Mouse (Mus musculus) intestine, embryonic 16.5 days (tissue): ENCODE results near the gene Npl. TPM values are rescaled to one million over a fixed set of nuclear protein-coding genes. Genes with fewer than 3 reads are reported as not detected.
"Not testable (repeated sequence)": the region's sequence is repeated elsewhere in the genome, so short reads cannot be mapped to it uniquely, and the experiment has no call there.

Experiments
- ATAC-seq: fragments of 200-750 bp; cut with Nextera tagmentation; 2 replicates; pipeline ENCODE4 v1.8.0; 2017; ENCODE audit warnings: moderate TSS enrichment, moderate library complexity
- H3K27ac ChIP-seq: fragments of 300-500 bp; sonication (generic); 2 replicates; pipeline ENCODE4 v1.5.1; 2014; ENCODE audit warnings: mild to moderate bottlenecking, low read length
- H3K27me3 ChIP-seq: fragments of 300-500 bp; sonication (generic); replicated peaks from 2 replicates; pipeline ENCODE4 v1.6.1; 2014; ENCODE audit warnings: low read length, control low read depth, mixed read lengths; ENCODE audit not compliant: control insufficient read depth, insufficient read depth
- H3K36me3 ChIP-seq: fragments of 300-500 bp; sonication (generic); 2 replicates; pipeline ENCODE4 v1.6.1; 2014; ENCODE audit warnings: low read length, control low read depth; ENCODE audit not compliant: control insufficient read depth, insufficient read depth
- H3K4me1 ChIP-seq: fragments of 300-500 bp; sonication (generic); 2 replicates; pipeline ENCODE4 v1.6.1; 2014; ENCODE audit warnings: low read length, control low read depth, mixed read lengths; ENCODE audit not compliant: control insufficient read depth, insufficient read depth
- H3K4me2 ChIP-seq: fragments of 300-500 bp; sonication (generic); 2 replicates; pipeline ENCODE4 v1.6.1; 2014; ENCODE audit warnings: low read depth, low read length, control low read depth
- H3K4me3 ChIP-seq: fragments of 300-500 bp; sonication (generic); 2 replicates; pipeline ENCODE4 v1.5.1; 2014; ENCODE audit warnings: mild to moderate bottlenecking, low read length
- H3K9ac ChIP-seq: fragments of 300-500 bp; sonication (generic); 2 replicates; pipeline ENCODE4 v1.6.1; 2014; ENCODE audit warnings: low read depth, low read length
- H3K9me3 ChIP-seq: fragments of 300-500 bp; sonication (generic); 2 replicates; pipeline ENCODE4 v1.6.1; 2016; ENCODE audit warnings: low read length, control low read depth; ENCODE audit not compliant: control insufficient read depth
- WGBS: fragments of 180-500 bp; shearing (Covaris S2); extraction: QIAGEN DNeasy Blood & Tissue Kit; methylation state at CpG from one replicate; pipeline ENCODE4 v1.1.7; 2014; 5-methylcytosine and 5-hydroxymethylcytosine counted together
- polyA plus RNA-seq: library from polyadenylated mRNA; unstranded; fragments of >200 nt; fragmentation: Nextera tagmentation; extraction: Ambion mirVana; gene quantifications from 2 replicates; pipeline ENCODE4 v1.2.1, GENCODE M21; 2015

Npl gene
- polyA plus RNA-seq, 1 experiment from 2014 or later: 174 TPM

DNA sequence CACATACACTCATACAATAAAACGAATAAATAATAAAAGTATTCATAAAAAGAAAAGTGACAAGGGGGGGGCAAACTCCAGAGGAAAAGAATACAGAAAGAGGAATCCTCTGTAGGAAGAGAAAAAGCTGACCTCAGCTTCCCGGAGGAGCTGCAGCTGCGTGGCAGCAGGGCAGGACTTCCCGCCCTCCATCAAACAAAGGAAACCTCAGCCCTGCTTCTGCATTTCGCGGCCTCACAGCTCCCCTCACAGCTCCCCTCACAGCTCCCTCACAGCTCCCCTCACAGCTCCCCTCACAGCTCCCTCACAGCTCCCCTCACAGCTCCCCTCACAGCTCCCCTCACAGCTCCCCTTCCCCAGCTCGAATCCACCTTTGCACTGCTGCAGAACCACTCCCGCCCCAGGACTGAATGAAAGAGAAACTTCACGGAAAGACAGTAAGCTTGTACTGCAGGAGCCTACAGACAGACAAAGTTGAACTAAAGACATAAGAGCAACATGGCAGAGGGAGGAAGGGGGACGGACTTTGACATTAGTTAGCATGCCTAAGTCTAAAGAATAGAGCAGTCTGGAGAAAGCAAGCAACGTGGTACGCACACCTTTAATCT lies 17.5 kb downstream of the Npl start:
- no peaks in the 10 kb centered on the region for H3K9me3 ChIP-seq
- peaks cover 10% of the 10 kb centered on the region for H3K4me1 ChIP-seq
- peak; percentile 76 for ATAC-seq
- H3K27ac ChIP-seq: peak overlapping the region; percentile 39
- no peaks in the 10 kb centered on the region for H3K36me3 ChIP-seq
- peak overlapping the region; percentile 17; the same call in 1 of the 2 replicates for H3K4me3 ChIP-seq
- H3K27me3 ChIP-seq: no peaks in the 10 kb centered on the region
- H3K4me2 ChIP-seq: peak overlapping the region; percentile 52
- 15% methylated on average over 12 of the region's 12 CpGs for WGBS
- peak overlapping the region; percentile 58 for H3K9ac ChIP-seq

DNA sequence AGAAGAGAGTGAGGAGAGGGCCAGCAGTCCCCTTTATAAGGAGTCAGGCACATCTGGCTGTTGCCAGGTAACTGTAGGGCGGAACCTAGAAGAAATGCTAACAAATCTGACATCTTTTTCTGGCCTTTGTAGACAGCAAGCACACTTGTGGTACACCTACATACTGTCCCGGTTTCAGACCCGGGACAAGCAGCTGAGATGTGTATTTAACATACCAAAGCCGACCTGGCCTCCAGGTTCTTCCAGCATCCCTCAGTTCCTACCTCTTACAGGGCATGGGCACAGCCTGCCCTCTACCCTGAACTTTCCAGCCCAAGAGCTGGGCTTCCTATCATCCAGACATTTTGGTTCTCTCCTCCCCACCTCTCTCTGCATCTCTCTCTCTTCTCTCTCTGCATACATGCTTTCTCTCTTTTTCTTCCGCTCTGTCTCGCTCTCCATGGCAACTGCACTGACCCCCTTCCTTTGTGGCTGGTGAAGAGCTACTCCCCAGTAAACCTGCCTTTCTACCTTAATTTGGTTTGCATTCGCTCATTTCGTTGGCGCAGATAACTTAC lies 18.1 kb downstream of the Npl start:
- Histone ChIP-seq H3K27ac (no peak overlapping the region), H3K4me1 (peaks cover 10% of the 10 kb centered on the region), H3K27me3 (no peaks in the 10 kb centered on the region), H3K9ac (0 out of 2 replicates have a peak overlapping the region, but pooled peaks have one; percentile 58), H3K9me3 (no peaks in the 10 kb centered on the region), H3K4me2 (peak overlapping the region; percentile 52), H3K36me3 (no peaks in the 10 kb centered on the region), H3K4me3 (no peak overlapping the region)
- 28% methylated on average over 9 of the region's 9 CpGs for WGBS
- ATAC-seq: peak; percentile 26; the same call in 1 of the 2 replicates

DNA sequence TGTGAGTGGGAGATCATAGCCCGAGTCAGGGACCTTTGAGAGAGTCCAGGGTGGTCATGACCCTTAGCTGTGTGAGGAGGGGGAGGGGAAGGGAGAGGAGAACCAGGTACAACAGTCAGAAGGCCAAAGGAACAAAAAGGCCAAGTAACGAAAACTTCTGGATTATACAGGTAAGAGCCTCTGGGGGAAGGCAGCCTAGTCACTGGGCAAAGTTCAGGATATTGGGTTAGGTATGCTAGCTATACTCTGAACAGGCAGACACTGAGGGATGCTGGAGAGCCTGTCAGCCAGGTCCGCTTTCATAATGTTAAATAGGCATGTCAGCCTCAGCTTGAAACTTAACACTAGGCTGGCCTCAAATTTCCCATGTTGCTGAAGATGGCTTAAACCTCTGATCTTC lies 27.7 kb downstream of the Npl start:
- H3K27ac ChIP-seq: no peak overlapping the region
- no peak overlapping the region for H3K4me3 ChIP-seq
- no peak for ATAC-seq
- H3K9me3 ChIP-seq: no peaks in the 10 kb centered on the region
- 41% methylated on average over 3 of the region's 3 CpGs for WGBS
- H3K27me3 ChIP-seq: no peaks in the 10 kb centered on the region
- no peaks in the 10 kb centered on the region for H3K4me1 ChIP-seq
- H3K36me3 ChIP-seq: no peaks in the 10 kb centered on the region
- H3K4me2 ChIP-seq: no peak overlapping the region
- H3K9ac ChIP-seq: no peak overlapping the region

DNA sequence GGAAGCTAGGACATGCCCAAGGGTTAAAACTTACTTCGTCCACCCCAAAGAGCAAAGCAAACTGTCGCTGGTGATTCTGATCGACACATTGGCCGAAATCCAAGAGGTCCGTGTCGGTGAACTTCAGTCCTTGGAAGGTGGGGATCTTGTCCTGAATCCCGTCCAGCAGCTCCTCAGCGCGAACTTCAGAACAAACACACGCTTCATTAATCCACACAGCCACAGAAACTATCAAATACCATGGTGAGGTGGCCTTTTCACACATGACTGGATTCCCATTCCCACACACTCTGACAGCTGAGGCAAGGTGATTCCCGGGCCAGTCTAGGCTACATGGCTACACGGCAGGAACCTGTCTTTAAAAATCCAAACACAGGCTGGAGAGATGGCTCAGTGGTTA lies 34.5 kb downstream of the Npl start:
- no peak overlapping the region for H3K4me2 ChIP-seq
- ATAC-seq: no peak
- WGBS: 81% methylated on average over 12 of the region's 12 CpGs
- H3K4me1 ChIP-seq: no peaks in the 10 kb centered on the region
- no peaks in the 10 kb centered on the region for H3K9me3 ChIP-seq
- no peak overlapping the region for H3K4me3 ChIP-seq
- no peaks in the 10 kb centered on the region for H3K27me3 ChIP-seq
- no peak overlapping the region for H3K27ac ChIP-seq
- H3K9ac ChIP-seq: no peak overlapping the region
- H3K36me3 ChIP-seq: no peaks in the 10 kb centered on the region

DNA sequence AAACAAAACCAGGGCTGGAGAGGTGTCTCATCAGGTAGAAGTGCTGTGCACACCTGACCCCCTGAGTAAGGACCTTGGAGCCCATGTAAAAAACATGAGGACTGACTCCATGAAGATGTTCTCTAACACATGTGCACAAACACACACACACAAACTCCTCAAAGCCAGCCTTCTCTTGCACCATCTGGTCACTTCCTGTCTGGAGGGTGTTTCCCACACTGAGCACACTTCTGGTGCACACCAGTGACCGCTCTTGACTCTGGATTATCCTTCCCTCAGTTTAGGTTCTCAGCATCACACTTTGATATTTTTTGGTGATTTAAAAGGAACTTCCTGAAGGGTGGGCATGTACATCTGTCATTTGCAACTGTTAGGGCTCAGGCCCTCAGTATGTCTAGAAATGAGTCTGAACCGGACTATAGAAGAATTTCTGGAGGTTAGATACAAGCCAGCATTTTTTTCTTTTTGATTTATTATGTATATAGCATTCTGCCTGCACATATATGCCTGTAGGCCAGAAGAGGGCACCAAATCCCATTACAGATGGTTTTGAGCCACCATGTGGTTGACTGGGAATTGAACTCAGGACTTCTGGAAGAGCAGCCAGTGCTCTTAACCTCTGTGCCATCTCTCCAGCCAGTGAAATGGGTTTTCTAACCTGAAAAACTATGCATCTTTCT lies 39.4 kb downstream of the Npl start:
- Histone ChIP-seq H3K36me3 (no peaks in the 10 kb centered on the region), H3K4me3 (no peak overlapping the region), H3K27ac (no peak overlapping the region), H3K9ac (no peak overlapping the region), H3K9me3 (no peaks in the 10 kb centered on the region), H3K4me1 (no peaks in the 10 kb centered on the region), H3K4me2 (no peak overlapping the region), H3K27me3 (no peaks in the 10 kb centered on the region)
- ATAC-seq: no peak
- 63% methylated on average over 2 of the region's 2 CpGs for WGBS

DNA sequence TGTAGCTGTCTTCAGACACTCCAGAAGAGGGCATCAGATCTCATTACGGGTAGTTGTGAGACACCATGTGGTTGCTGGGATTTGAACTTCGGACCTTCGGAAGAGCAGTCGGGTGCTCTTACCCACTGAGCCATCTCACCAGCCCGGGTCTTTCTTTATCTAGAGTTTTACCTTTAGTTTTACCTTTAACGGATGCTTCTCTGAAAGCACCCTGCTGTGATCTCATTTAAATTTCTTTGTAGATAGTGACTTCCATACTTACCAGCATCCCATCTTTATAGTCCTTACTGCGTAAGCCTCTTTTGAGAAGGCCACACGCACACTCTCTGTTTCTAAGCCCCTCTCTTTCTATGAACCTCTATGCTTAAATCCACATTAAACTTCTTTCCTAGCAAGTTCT lies 40.3 kb downstream of the Npl start:
- not testable (repeated sequence) for H3K4me3 ChIP-seq, ATAC-seq, H3K36me3 ChIP-seq, H3K4me2 ChIP-seq, H3K4me1 ChIP-seq, H3K9ac ChIP-seq, H3K9me3 ChIP-seq, H3K27me3 ChIP-seq, H3K27ac ChIP-seq
- 71% methylated on average over 8 of the region's 8 CpGs for WGBS

DNA sequence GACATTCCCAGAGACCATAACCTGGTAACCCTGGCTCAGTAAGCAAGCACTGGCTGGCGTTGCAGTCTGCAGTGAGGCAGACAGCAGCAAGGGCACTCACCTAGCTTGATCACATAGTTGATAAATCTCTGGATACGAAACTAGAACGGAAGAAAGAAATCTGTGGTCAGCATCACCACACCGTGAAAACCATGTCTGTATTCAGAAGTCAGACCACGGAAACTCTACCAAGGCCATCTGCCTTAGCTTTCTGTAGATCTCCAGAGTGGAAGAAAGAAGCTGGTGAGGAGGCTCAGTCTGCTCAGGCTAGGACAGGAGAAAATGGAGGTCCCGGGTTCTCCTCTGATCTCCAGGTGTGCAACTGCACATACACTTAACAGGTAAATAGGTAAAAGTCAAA lies 40.8 kb downstream of the Npl start:
- no peaks in the 10 kb centered on the region for H3K27me3 ChIP-seq
- no peak overlapping the region for H3K4me2 ChIP-seq
- WGBS: 85% methylated on average over 6 of the region's 6 CpGs
- H3K4me3 ChIP-seq: no peak overlapping the region
- no peak overlapping the region for H3K9ac ChIP-seq
- no peaks in the 10 kb centered on the region for H3K36me3 ChIP-seq
- no peaks in the 10 kb centered on the region for H3K4me1 ChIP-seq
- no peaks in the 10 kb centered on the region for H3K9me3 ChIP-seq
- no peak overlapping the region for H3K27ac ChIP-seq
- ATAC-seq: no peak

DNA sequence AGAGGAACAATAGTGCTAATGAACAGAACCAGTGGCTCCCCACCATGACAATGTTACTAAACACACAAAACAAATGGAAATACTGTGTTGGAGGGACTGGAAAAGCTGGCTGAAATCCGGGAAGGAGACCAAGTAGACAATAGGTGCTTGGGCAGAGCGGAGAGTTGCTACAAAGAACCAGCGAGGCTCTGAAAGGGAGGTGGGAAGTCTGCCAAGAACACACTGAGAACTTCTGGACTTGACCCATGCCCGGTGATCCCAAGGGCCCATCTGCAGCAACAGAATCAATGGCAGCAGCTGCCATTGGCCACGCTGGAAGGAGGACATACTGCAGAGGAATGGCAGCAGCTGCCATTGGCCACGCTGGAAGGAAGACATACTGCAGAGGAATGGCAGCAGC lies 43.6 kb downstream of the Npl start:
- no peak overlapping the region for H3K27ac ChIP-seq
- peaks cover 3% of the 10 kb centered on the region; the same call in 1 of the 2 replicates for H3K9me3 ChIP-seq
- no peak for ATAC-seq
- no peaks in the 10 kb centered on the region for H3K4me1 ChIP-seq
- no peaks in the 10 kb centered on the region; the same call in 1 of the 2 replicates for H3K36me3 ChIP-seq
- H3K4me3 ChIP-seq: no peak overlapping the region
- 70% methylated on average over 5 of the region's 6 CpGs for WGBS
- no peaks in the 10 kb centered on the region for H3K27me3 ChIP-seq
- no peak overlapping the region for H3K9ac ChIP-seq
- H3K4me2 ChIP-seq: no peak overlapping the region

DNA sequence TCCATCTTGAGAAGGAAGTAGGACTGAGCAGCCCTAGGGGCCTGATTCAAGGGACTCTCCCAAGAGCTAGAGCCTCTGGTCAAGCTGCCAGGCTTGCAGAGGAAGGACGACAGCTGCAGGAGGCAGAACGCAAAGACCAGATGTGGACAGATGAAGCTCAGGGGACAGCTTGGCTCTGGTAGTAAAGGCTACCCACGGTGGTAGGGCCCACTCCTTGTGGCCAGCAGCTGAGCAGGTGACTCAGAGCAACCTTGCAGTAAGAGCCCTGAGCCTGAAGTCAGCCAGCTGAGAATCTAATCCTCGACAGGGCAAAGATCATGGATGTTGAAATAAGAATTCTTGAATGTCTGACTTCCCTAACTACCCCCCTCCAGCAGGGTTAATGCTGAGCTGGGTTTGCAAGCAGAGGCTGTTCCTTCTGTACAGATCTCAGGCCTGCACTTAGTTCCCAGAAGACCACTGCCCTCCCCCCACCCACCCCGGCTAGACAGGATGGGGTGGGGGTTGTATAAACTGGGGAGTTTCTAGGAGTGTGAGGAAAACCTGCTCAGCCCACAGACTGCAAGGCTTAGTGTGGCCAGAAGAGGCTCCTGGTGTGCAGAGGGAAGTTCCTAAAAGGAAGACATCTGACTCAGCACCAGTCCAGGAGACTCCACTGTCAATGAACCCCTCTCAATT lies 48.1 kb downstream of the Npl start:
- H3K36me3 ChIP-seq: no peaks in the 10 kb centered on the region; the same call in 1 of the 2 replicates
- H3K4me2 ChIP-seq: no peak overlapping the region
- H3K27ac ChIP-seq: peak overlapping the region; percentile 60
- WGBS: 34% methylated on average over 5 of the region's 5 CpGs
- no peak overlapping the region for H3K4me3 ChIP-seq
- no peaks in the 10 kb centered on the region for H3K27me3 ChIP-seq
- H3K4me1 ChIP-seq: no peaks in the 10 kb centered on the region
- peak; percentile 91 for ATAC-seq
- H3K9ac ChIP-seq: no peak overlapping the region
- H3K9me3 ChIP-seq: peaks cover 3% of the 10 kb centered on the region; the same call in 1 of the 2 replicates
